Mouse (Mus musculus) ZHBTc4 (cell line): Measurements from ENCODE around the gene Nkap.
"Not testable (repeated sequence)": the region's sequence is repeated elsewhere in the genome, so short reads cannot be mapped to it uniquely, and the experiment has no call there.

Experiments used
- DNase-seq: peaks from one replicate; pipeline ENCODE4 v3.0.0-alpha.2; 2011; ENCODE audit warnings: low read depth, low spot score

The Nkap gene

DNA sequence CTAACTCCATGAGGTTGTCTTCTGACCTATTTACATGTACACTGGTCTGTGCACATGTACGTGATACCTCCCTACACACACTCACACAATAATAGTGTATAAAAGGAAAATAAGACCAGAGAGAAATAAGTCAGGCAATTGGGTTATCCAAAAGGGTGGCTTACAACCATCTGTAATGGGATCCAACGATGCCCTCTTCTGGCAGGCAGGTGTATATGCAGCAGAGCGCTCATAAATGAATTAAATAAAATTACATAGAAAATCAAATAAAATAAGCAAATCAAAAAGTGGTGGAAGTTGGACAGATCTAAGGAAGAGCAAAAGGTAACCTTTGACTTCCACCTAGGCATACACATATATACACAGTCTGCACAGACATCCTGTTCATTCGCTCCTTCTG is 31.2 kb downstream of the Nkap start:
- DNase-seq = no peak

DNA sequence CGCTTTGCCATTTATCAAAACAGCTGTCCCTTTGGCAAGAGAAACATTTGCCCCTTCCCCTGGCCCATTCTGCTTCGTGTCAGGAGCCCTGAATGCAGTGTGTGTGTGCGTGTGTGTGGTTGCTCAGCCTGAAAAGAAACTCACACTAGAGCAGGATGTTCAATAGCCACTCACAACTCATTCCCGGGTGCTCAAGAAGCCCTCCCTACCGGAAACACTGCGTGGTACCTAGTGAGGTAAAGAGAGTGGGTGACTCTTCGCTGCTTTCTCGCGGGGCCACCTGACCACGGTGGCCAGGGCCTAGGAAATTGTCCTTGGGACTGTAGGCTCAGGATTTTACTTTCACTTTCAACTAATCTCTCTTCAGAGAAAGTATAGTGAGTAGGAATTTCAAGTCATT is 34.6 kb downstream of the Nkap start:
- DNase-seq = no peak

DNA sequence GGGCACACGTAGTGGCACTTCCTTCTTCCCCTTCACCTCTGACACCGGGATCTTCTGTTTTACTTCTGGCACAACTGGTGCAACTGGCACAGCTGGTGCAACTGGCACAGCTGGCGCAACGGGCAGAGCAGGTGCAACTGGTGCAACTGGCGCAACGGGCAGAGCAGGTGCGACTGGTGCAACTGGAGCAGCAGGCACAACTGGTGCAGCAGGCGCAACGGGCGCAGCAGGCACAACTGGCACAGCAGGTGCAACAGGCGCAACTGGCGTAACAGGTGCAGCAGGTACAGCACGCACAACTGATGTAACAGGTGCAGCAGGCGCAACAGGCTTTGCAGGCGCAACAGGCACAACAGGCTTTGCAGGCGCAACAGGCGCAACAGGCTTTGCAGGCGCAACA is 36.5 kb downstream of the Nkap start:
- no peak for DNase-seq

DNA sequence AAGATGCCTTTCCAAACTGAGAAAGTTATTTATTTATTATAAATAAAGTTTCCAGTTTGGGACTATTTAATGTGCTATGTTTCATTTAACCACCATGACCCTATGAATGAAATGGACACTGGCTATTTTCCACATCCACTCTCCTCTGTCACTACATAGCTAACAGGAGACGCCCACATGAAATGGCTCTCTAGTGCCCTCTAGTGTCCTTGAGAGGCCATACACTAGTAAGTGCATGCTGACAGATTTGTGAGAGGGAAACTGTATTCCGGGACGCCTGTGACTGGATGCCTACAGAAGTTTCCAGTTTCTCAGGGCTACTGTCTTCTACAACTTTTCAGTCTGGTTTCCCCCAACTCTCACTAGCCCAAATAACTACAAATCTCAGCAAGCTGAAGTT is 40.5 kb downstream of the Nkap start:
- peak; percentile 66 for DNase-seq

DNA sequence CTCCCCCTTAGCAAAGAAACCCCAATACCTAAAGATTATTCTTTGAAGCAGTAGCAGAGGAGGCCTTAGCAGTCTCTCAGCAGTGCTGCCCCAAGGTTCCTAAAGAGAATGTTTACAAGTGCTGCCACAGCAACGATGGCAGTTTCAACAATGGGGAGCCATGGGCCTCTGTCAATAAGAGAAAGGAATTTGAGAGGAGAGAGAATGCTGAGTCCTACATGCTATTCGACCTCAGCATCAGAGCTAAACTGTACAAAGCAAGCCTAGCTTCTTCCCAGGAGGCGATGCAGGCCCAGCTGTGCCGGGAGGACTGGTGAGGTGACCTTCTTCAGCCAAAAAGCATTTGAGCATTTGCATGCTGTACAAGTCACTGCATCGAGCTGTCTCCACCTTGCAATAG is 42.1 kb downstream of the Nkap start, which contains the start of gene Akap14:
TSS of gene Akap14 (minus strand) at position 101 of the 400 bp plus-strand sequence.
- DNase-seq = no peak

DNA sequence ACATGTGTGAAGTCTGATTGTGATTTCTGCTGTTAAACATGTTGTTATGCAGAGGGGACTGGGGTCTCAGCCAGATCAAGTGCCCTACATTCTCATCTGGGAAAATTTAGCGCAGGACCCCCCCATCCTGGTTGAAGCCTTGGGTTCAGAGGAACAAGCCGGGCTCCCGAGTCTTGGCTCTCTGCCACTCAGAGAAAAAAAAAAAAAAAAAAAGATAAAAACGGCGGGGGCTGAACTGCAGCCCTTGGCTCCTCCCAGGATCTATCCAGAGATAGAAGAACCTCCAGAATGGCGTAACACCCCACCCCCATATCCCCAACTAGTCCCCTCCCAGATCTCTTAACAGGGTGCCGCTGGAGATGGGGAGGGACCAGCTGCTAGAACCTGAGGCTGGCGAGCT is 57.8 kb downstream of the Nkap start:
- not testable (repeated sequence) for DNase-seq

DNA sequence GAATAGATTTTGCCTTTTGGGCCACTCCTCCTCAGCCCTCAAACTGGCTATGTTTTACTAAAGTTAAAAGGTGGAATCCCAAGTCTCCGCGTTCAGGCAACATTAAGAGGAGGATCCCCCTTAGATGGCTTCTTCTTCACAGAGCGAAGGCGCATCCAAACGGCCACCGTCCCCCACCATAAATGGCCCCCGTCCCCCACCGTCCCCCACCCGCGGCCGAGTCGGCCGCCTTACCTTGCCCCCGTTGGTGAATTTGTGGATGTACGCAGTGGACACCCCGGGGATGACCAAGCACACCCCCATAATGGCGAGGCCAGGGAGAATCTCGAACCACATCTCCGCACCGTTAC is 64.1 kb downstream of the Nkap start:
- DNase-seq = no peak

DNA sequence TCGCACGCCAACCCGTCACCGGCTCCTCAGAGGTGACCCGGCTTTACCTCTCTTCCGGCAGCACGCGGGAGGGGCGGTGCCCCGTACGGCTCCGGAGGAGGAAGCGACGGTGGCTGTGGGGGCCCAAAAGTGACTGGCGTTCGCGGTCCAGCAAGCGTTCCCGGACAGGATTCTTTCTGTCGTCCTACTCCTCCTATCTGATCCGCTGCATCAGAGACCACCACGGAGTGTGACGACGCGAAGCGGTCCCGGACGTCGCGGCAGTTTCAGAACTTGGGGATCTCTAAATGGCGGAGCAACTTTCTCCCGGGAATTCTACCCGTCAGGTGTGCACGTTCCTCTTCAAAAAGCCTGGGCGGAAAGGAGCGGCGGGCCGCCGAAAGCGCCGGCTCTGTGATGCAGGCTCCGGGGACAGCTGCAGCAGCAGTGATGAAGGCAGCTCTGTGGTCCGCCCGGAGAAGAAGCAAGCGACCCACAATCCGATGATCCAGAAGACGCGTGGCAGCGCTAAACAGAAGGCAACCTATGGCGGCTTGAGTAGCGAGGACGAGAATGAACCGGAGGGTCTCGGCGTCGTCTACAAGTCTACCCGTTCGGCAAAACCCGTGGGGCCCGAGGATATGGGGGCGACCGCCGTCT is 64.6 kb downstream of the Nkap start, which contains the start of the genes Ndufa1 and Rnf113a1:
TSS of gene Ndufa1 (minus strand) at position 59 of the 639 bp plus-strand sequence.
TSS of gene Rnf113a1 (plus strand) at position 141 of the 639 bp plus-strand sequence.
- DNase-seq = peak; percentile 86

DNA sequence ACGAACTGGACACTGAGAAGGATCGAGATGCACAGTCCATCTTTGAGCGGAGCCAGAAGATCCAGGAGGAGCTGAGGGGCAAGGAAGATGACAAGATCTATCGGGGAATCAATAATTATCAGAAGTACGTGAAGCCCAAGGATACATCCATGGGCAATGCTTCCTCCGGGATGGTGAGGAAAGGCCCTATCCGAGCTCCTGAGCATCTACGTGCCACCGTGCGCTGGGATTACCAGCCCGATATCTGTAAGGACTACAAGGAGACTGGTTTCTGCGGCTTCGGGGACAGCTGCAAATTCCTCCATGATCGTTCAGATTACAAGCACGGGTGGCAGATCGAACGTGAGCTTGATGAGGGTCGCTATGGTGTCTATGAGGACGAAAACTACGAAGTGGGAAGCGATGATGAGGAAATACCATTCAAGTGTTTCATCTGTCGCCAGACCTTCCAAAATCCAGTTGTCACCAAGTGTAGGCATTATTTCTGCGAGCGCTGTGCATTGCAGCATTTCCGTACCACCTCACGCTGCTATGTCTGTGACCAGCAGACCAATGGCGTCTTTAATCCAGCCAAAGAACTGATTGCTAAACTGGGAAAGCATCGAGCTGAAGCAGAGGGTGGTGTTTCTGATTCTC is 65.3 kb downstream of the Nkap start:
- DNase-seq = peak; percentile 16

DNA sequence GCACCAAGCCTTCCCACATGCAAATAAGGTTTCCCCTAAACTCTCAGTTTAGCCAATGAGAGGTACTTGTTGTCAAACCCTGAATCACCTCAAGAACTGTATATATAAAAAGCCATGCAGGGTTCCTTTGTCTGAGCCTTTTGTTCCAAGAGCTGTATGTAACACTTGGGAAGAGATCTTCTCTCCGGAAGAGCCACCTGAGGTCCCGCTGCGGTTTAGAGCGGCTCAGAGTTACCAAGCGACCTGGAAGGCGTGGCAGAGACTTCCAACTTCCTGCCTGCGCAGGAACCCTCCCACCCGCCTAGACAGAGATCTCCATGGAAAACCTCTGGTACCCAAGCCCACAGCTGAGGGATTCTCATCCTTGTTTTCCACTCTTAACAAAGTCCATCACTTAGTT is 72.1 kb downstream of the Nkap start:
- DNase-seq = peak; percentile 49
